Mouse (Mus musculus) embryonic facial prominence, embryonic 10.5 days (tissue): ENCODE data around the gene Tnr. TPM values are rescaled to one million over a fixed set of nuclear protein-coding genes. Genes with fewer than 3 reads are reported as not detected.
"Not testable (repeated sequence)": the region's sequence is repeated elsewhere in the genome, so short reads cannot be mapped to it uniquely, and the experiment has no call there.

Source experiments
- DNase-seq: peaks from one replicate; pipeline ENCODE4 v3.0.0-alpha.2; 2017; ENCODE audit warnings: low spot score
- H3K27ac ChIP-seq: fragments of 300-500 bp; sonication (generic); replicated peaks from 2 replicates; pipeline ENCODE4 v1.5.1; 2016; ENCODE audit warnings: mild to moderate bottlenecking
- H3K27me3 ChIP-seq: fragments of 300-500 bp; sonication (generic); replicated peaks from 2 replicates; pipeline ENCODE4 v1.6.1; 2016; ENCODE audit warnings: low read depth, mild to moderate bottlenecking; ENCODE audit not compliant: poor library complexity, severe bottlenecking
- H3K36me3 ChIP-seq: fragments of 300-500 bp; sonication (generic); replicated peaks from 2 replicates; pipeline ENCODE4 v1.6.1; 2016; ENCODE audit warnings: mild to moderate bottlenecking, moderate library complexity
- H3K4me1 ChIP-seq: fragments of 300-500 bp; sonication (generic); 2 replicates; pipeline ENCODE4 v1.6.1; 2016
- H3K4me3 ChIP-seq: fragments of 300-500 bp; sonication (generic); 2 replicates; pipeline ENCODE4 v1.5.1; 2016; ENCODE audit warnings: mild to moderate bottlenecking, moderate library complexity
- H3K9me3 ChIP-seq: fragments of 300-500 bp; sonication (generic); 2 replicates; pipeline ENCODE4 v1.6.1; 2016; ENCODE audit warnings: mild to moderate bottlenecking
- WGBS: fragments of 180-500 bp; shearing (Covaris S2); methylation state at CpG from one replicate; pipeline ENCODE4 v1.1.7; 2016; 5-methylcytosine and 5-hydroxymethylcytosine counted together
- polyA plus RNA-seq: library from polyadenylated mRNA; unstranded; fragments of >200 nt; fragmentation: Nextera tagmentation; extraction: Ambion mirVana; gene quantifications from 2 replicates; pipeline ENCODE4 v1.2.1, GENCODE M21; 2016

The Tnr gene
- polyA plus RNA-seq, 1 experiment from 2014 or later: 0.19 TPM

DNA sequence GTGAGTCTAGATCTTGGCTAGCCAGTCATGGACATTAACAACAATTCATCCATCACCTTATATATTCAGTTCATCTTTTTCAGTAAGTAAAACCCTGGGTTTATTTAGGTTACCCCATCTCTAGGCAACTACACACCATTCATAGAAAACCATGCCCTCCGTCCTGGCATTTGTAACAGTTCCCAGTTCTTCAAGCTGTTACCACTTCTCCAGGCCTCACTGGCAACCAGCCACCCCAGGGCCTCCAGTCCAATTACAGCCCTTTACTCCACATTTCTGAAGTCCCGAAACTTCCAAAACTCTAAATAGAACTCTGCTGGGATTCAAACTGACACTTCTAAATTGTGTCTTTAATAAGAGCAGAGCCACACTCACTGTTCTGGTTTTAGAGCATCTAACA lies 397.0 kb downstream of the Tnr start:
- no peak overlapping the region for H3K4me3 ChIP-seq
- H3K9me3 ChIP-seq: no peaks in the 10 kb centered on the region
- no peak overlapping the region for H3K27ac ChIP-seq
- H3K27me3 ChIP-seq: no peaks in the 10 kb centered on the region
- no peak for DNase-seq
- H3K4me1 ChIP-seq: no peaks in the 10 kb centered on the region
- H3K36me3 ChIP-seq: no peaks in the 10 kb centered on the region
- 85% methylated on average over 2 of the region's 2 CpGs for WGBS

GRCm38 (mm10) chr1:159923010-159923409 lies 399.4 kb downstream of the Tnr start:
- Histone ChIP-seq H3K4me1 (no peaks in the 10 kb centered on the region), H3K27ac (no peak overlapping the region), H3K9me3 (no peaks in the 10 kb centered on the region), H3K4me3 (no peak overlapping the region), H3K27me3 (no peaks in the 10 kb centered on the region), H3K36me3 (no peaks in the 10 kb centered on the region)
- WGBS: 92% methylated on average over 7 of the region's 7 CpGs
- DNase-seq: no peak

GRCm38 (mm10) chr1:159924105-159924504 lies 400.5 kb downstream of the Tnr start:
- Histone ChIP-seq H3K4me1 (no peaks in the 10 kb centered on the region), H3K36me3 (no peaks in the 10 kb centered on the region), H3K9me3 (no peaks in the 10 kb centered on the region), H3K27me3 (no peaks in the 10 kb centered on the region), H3K4me3 (no peak overlapping the region), H3K27ac (no peak overlapping the region)
- WGBS: 89% methylated on average over 4 of the region's 4 CpGs
- no peak for DNase-seq

- 93% methylated on average over 5 of the region's 5 CpGs for WGBS
- H3K9me3 ChIP-seq: no peaks in the 10 kb centered on the region
- no peak overlapping the region for H3K27ac ChIP-seq
- H3K36me3 ChIP-seq: no peaks in the 10 kb centered on the region
- H3K4me1 ChIP-seq: no peaks in the 10 kb centered on the region
- no peak overlapping the region for H3K4me3 ChIP-seq
- DNase-seq: no peak
- no peaks in the 10 kb centered on the region for H3K27me3 ChIP-seq
Observed at GRCm38 (mm10) chr1:159924684-159925083, 401.1 kb downstream of the Tnr start.

DNA sequence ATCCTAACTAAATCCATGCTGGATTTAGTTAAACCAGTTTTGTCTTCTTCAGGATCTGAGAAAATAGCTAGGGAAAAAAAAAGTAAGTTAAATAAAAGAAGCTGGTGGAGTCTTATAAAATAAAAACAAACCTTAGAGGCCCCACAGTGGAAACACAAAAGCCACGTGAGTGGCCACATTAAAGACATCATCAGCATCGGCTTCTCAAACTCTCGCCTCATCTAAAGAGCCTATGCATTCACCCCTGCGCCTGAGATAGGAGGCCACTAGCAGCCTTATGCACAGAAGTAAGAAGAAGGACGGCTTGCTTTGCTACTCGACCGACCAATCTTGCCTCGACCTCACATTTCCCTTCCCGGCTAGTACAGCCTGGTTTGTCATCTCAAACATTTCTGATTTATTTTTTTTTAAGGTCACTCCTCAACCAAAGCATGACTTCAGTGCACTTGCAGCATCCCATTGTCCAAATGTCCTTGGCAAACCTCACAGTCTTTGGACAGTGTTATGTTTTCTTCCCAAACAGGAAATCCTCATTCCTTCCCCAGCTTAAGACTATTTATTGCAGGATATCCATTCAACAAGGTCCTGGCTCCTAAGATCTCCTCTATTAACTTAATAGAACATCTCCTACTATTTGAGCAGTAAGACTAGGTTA lies 405.2 kb downstream of the Tnr start:
- no peak for DNase-seq
- Histone ChIP-seq H3K27ac (no peak overlapping the region), H3K9me3 (no peaks in the 10 kb centered on the region), H3K27me3 (no peaks in the 10 kb centered on the region), H3K4me3 (no peak overlapping the region), H3K36me3 (no peaks in the 10 kb centered on the region), H3K4me1 (no peaks in the 10 kb centered on the region)
- 84% methylated on average over 9 of the region's 9 CpGs for WGBS

DNA sequence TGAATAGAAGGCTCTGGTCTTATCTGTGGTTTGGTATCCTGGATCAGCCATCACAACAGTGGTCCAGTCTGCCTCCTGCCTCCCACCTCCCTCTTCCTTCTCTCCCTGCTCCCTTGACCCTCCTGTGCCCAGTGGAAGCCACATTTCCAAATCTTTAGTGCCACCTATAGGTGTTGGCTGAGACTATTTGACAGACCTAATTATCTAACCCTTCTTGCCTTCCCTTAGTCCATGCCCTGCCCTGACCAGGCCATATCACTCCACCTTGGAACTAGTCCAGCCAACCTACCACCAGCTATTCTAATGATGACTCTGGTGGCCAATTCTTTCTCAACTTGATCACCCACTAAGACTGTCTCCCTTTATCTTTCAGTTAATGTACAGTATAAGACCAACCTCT lies 408.5 kb downstream of the Tnr start:
- DNase-seq: no peak
- no peaks in the 10 kb centered on the region for H3K9me3 ChIP-seq
- no peak overlapping the region for H3K4me3 ChIP-seq
- H3K27ac ChIP-seq: no peak overlapping the region
- H3K27me3 ChIP-seq: no peaks in the 10 kb centered on the region
- no peaks in the 10 kb centered on the region for H3K4me1 ChIP-seq
- no peaks in the 10 kb centered on the region for H3K36me3 ChIP-seq

- Histone ChIP-seq H3K4me1 (no peaks in the 10 kb centered on the region), H3K27me3 (no peaks in the 10 kb centered on the region), H3K9me3 (no peaks in the 10 kb centered on the region), H3K27ac (no peak overlapping the region), H3K36me3 (no peaks in the 10 kb centered on the region), H3K4me3 (no peak overlapping the region)
- WGBS: 72% methylated on average over 2 of the region's 2 CpGs
- no peak for DNase-seq
Observed at GRCm38 (mm10) chr1:159932598-159932997, 409.0 kb downstream of the Tnr start.

DNA sequence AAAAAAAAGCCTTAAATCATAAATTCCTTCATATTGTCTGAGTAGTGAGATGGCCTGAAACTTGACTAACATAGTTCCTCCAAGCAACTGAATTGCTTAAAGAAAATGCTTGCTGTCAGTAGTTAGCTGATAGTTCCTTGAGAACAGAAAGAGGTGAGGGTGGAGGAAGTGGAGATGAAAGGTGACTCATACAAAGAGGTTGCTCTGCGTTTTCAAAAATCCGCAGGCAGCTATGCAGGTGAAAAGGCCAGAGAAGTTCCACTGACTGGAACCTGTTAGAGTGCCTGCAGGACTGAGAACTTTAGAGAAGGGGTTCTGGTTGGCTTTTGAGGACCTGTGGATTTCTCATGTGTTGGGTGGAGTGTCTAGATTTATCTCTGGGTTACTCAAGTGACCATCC lies 414.9 kb downstream of the Tnr start:
- H3K4me3 ChIP-seq: no peak overlapping the region
- no peaks in the 10 kb centered on the region for H3K36me3 ChIP-seq
- H3K9me3 ChIP-seq: no peaks in the 10 kb centered on the region
- no peak overlapping the region for H3K27ac ChIP-seq
- H3K27me3 ChIP-seq: no peaks in the 10 kb centered on the region
- DNase-seq: no peak
- H3K4me1 ChIP-seq: no peaks in the 10 kb centered on the region
- WGBS: 94% methylated on average over 2 of the region's 2 CpGs

DNA sequence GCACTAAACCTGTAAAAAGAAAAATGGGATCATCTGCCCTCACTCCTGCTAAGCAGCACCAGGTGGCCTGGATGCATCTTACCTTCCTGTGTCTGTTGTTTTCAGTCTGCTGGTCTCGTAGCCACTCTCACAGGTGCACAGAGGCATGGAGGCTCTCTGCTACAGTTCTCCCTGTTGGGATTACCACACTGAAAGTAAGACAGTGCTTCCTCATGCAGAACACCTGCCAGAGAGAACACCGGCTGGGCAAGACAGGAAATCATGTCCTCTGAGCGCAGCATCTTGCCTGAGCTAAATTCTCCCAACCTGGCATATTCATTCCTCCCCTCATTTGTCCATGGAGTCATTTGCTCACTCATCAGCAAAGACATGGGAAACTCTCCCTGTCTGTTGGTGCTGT lies 415.8 kb downstream of the Tnr start:
- Histone ChIP-seq H3K27ac (no peak overlapping the region), H3K36me3 (no peaks in the 10 kb centered on the region), H3K4me1 (no peaks in the 10 kb centered on the region), H3K4me3 (no peak overlapping the region), H3K27me3 (no peaks in the 10 kb centered on the region), H3K9me3 (no peaks in the 10 kb centered on the region)
- DNase-seq: no peak
- WGBS: 88% methylated on average over 3 of the region's 3 CpGs

GRCm38 (mm10) chr1:159953526-159953925 lies 430.0 kb downstream of the Tnr start:
- H3K4me3 ChIP-seq: no peak overlapping the region
- no peaks in the 10 kb centered on the region for H3K9me3 ChIP-seq
- no peaks in the 10 kb centered on the region for H3K4me1 ChIP-seq
- H3K36me3 ChIP-seq: no peaks in the 10 kb centered on the region
- 49% methylated on average over 1 of the region's 1 CpGs for WGBS
- no peak overlapping the region for H3K27ac ChIP-seq
- H3K27me3 ChIP-seq: no peaks in the 10 kb centered on the region
- DNase-seq: no peak

- Histone ChIP-seq H3K4me3 (no peak overlapping the region), H3K36me3 (no peaks in the 10 kb centered on the region), H3K27me3 (no peaks in the 10 kb centered on the region), H3K4me1 (no peaks in the 10 kb centered on the region), H3K27ac (no peak overlapping the region), H3K9me3 (no peaks in the 10 kb centered on the region)
- WGBS: 77% methylated on average over 4 of the region's 4 CpGs
- no peak for DNase-seq
Observed at GRCm38 (mm10) chr1:159963351-159963750, 439.8 kb downstream of the Tnr start.

GRCm38 (mm10) chr1:159966286-159966685 lies 442.7 kb downstream of the Tnr start:
- not testable (repeated sequence) for H3K36me3 ChIP-seq, H3K9me3 ChIP-seq, DNase-seq, H3K27me3 ChIP-seq, H3K27ac ChIP-seq, H3K4me1 ChIP-seq, H3K4me3 ChIP-seq

DNA sequence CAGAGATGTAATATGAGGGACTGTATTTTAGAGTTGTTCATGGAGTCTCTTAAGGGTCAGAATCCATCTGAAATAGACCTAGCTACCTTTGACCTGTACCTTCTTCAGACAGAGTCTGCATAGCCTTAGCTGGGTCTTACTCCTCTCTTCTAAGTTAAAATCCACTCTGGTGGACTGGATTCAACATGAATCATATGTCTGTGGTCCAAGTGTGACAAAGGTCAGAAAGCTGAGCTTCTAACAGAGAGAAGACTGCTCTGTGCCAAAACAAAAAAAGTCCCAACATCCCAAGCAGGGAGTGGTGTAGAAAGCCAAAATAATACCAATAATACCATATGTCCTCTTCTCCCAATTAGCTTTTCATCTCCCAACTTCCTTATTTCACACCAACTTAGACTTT lies 444.8 kb downstream of the Tnr start:
- Histone ChIP-seq H3K27ac (no peak overlapping the region), H3K36me3 (no peaks in the 10 kb centered on the region), H3K4me1 (no peaks in the 10 kb centered on the region), H3K27me3 (no peaks in the 10 kb centered on the region), H3K9me3 (no peaks in the 10 kb centered on the region), H3K4me3 (no peak overlapping the region)
- no peak for DNase-seq

GRCm38 (mm10) chr1:159977786-159978185 lies 454.2 kb downstream of the Tnr start:
- no peak overlapping the region for H3K27ac ChIP-seq
- H3K4me1 ChIP-seq: no peaks in the 10 kb centered on the region
- H3K9me3 ChIP-seq: no peaks in the 10 kb centered on the region
- H3K36me3 ChIP-seq: no peaks in the 10 kb centered on the region
- no peak overlapping the region for H3K4me3 ChIP-seq
- WGBS: 63% methylated on average over 2 of the region's 2 CpGs
- DNase-seq: no peak
- H3K27me3 ChIP-seq: no peaks in the 10 kb centered on the region
